Mouse (Mus musculus): Measurements from ENCODE around the gene Nphs2.

- no peak for TF ChIP-seq TAL1 (IDR thresholded peaks at IDR 0.05; ENCODE audit: low read length)
- TF ChIP-seq GATA1 (IDR thresholded peaks at IDR 0.05; ENCODE audit: low read length): no peak
Observed at GRCm38 (mm10) chr1:156350441-156350840, 39.9 kb downstream of the Nphs2 start.

All from erythroblast, embryonic 14.5 days (primary cell).